Mouse (Mus musculus): Measurements from ENCODE around the gene Padi1.

The Padi1 gene

DNA sequence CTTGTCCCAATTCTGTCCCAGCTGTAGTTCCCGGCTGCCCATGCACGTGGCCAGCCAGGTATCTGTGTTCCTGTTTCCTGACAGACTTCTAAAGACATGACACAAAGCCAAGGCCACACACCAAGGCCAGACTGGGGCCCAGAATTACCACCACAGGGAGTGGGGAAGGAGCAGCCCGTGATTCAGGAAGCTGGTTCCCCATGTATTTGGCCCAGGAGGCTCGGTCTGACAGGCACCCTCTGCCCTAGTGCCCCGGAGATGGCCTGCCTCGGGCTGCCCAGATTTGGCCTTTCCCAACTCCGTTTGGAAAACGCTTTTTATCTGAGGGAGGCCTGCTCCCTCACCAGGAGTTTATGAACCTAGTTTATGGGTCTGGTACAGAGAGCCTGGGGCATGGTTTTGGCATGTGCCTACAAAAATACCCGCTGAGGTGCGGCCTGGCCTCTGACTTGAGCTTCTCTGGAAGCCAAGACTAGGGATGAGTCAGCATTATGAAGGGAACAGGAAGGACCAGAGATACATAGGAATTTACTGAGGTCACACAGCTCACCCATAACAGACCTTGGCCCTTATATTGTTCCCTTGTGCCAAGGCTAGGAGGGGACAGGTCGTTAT is 16.6 kb upstream of the Padi1 start:
- no peak for DNase-seq (ENCODE audit: inconsistent ontology term)

- no peak for DNase-seq (ENCODE audit: inconsistent ontology term)
These were observed 15.2 kb upstream of the Padi1 start for GRCm38 (mm10) chr4:140860767-140861147.

GRCm38 (mm10) chr4:140860125-140860766 is 14.7 kb upstream of the Padi1 start:
- no peak for DNase-seq (ENCODE audit: inconsistent ontology term)

DNA sequence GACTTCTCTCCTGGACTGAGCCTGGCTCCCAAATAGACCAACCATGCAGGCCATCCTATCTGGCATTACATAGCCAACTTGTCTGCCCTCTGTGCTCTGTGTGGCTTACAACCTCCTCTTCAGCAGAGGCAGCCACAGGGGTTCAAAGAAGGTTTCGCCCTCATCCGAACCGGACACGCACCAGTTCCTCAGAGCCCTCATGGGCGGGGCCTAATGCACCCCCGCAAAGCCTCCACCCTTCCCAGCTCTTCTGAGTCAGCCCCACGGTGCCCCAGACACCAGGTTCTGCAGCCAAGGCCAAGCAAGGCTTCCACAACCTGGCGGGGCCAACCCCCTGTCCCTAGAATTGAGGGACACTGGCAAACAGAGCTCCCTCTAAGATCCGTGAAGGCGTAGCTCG is 13.7 kb upstream of the Padi1 start:
- no peak for DNase-seq (ENCODE audit: inconsistent ontology term)

GRCm38 (mm10) chr4:140857813-140858212 is 12.2 kb upstream of the Padi1 start:
- DNase-seq (ENCODE audit: inconsistent ontology term): no peak

GRCm38 (mm10) chr4:140857041-140857440 is 11.5 kb upstream of the Padi1 start:
- DNase-seq (ENCODE audit: inconsistent ontology term): no peak

DNA sequence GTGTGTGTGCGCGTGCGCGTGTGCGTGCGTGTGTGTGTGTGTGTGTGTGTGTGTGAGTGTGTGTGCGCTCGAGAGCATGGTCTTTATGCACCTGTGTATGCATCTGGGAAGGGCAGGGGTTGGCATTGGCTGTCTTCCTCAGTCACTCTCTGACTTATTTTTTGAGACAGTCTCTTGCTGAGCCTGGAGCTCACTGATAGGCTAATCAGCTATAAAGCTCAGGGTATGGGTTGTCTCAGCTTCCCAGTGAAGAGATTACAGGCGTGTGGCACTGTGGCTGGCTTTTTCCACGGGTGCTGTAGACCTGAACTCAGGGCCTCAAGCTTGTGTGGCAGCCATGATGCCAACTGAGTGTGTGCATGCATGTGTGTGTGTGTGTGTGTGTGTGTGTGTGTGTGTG is 9.6 kb upstream of the Padi1 start:
- no peak for DNase-seq (ENCODE audit: inconsistent ontology term)

DNA sequence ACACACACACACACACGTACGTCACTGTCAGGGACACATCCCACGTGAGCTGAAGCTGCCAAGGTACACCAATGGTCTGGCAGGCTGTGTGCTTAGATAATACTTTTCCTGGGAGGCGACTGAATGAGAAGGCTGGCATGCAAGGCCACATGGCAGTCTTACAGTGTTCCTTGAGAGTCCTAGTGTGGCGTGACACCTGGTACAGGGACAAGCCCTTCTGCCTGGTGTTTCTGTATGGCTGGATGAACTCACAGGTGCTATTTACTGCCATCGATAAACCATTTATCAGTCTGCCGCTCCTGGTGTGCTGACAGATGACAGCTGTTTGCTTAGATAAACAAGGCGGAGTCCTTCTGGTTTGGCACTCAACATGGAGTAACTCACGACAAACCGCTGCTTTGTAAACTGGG is 8.9 kb upstream of the Padi1 start:
- no peak for DNase-seq (ENCODE audit: inconsistent ontology term)

DNA sequence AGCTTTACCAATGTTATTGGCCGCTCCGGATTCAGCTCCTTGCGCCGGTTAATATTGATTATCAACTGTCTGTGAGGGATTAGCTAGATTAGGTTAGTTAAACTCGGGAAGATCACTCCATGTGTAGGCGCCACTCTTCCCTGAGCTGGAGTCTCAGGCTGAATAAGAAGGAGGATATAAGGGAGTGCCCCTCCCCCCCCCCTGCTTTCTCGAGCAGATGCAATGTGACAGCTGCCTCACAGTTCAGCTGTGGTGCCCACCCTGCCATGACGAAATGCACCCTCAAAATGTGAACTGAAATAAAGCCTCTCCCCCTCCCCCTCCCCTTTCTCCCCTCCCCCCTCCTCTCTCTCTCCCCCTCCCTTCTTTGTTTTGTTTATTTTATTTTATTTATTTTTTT is 8.0 kb upstream of the Padi1 start:
- DNase-seq (ENCODE audit: inconsistent ontology term): no peak

DNA sequence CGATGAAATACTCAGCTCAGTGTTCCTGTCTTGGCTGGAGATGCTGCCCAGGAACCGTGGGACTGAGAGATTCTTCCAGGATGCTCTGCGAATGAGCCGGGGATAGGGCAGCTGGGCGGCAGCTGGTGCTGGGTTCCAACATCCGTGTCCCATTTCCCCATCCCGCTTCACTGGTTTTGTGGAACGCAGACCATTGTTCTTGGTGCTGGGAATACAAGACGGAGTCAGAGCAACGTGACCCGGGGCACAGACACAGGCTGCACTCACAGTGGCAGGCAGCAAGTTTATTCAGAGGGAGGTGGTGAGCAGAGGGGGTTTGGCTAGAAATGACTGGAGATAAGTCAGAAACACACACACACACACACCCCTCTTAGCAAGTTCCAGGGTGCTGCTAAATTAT is 3.7 kb upstream of the Padi1 start:
- DNase-seq (ENCODE audit: inconsistent ontology term): peak; percentile 96

- DNase-seq (ENCODE audit: inconsistent ontology term): no peak
These were observed 587 bp downstream of the Padi1 start for GRCm38 (mm10) chr4:140844991-140845390.

GRCm38 (mm10) chr4:140843670-140844280 is 1.8 kb downstream of the Padi1 start:
- no peak for DNase-seq (ENCODE audit: inconsistent ontology term)

DNA sequence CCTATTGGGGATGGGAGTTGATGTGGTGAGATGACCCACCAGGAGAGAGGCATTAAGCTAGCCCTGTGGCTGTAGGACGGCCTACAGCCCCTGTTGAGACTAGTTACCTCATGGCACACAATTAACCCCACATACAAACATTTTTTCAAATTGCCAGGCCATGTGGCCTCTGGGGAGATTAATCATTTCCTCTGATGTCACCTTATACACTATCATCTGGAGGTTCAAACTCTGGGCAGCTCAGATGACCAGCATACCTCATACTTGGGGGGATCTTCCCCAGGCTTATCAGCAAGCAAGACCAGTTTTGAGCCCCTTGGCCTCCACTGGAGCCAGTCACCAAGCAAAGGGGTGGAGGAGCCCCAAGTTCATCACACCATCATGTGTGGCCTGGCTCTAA is 2.7 kb downstream of the Padi1 start:
- no peak for DNase-seq (ENCODE audit: inconsistent ontology term)

- DNase-seq (ENCODE audit: inconsistent ontology term): no peak
These were observed 7.7 kb downstream of the Padi1 start for GRCm38 (mm10) chr4:140837879-140838278.

DNA sequence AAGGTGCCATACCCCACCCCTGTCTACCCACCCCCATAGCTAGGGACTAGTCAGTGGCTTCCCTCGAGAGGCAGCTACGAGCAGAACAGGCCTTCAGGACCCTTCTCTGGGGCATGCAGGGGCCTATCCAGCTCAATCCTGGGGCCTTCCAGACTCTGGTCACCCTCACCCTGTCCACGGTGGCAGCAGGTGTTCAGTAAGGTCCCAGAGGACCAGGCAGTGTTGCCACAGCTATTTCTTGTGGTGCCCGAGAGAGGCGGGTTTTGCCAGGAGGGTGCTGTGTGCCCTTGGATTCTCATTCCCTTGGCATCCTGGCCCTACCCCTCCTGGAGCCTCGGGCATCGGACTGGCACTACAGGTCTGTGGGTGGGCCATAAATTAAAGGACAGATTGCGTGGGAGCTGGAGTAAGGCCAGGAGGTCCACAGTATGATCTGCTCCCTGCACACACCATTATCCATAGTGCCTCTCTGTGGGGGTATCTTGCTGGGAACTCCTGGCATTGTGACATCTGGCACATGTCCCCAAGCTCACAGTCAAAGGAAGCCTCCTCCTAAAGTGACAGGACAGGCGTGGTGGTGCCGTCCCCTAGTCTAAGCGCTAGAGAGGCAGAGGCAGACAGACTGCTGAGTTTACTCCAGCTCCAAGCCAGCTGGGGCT is 9.2 kb downstream of the Padi1 start:
- DNase-seq (ENCODE audit: inconsistent ontology term): peak; percentile 44

GRCm38 (mm10) chr4:140835682-140836081 is 9.9 kb downstream of the Padi1 start:
- peak; percentile 61 for DNase-seq (ENCODE audit: inconsistent ontology term)

GRCm38 (mm10) chr4:140834327-140834934 is 11.1 kb downstream of the Padi1 start:
- DNase-seq (ENCODE audit: inconsistent ontology term): no peak

DNA sequence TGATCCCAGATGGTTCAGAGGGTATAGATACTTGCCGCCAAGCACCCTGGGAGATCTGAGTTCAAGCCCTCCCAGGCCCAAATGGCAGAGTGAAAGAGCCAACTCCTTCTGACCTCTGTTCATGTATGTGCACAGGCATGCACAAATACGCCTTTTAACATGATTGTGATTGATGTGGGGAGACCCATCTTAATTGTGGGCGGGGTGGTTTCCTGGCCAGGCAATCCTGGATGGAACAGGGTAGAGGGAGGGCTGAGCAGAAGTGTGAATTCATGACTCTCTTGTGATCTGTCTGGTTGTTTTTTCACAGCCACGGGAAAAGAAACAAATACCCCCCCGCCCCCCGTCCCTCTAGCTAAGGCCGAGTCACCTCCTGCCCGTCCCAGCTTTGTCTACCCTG is 12.8 kb downstream of the Padi1 start:
- no peak for DNase-seq (ENCODE audit: inconsistent ontology term)

GRCm38 (mm10) chr4:140831808-140832207 is 13.8 kb downstream of the Padi1 start:
- no peak for DNase-seq (ENCODE audit: inconsistent ontology term)

- DNase-seq (ENCODE audit: inconsistent ontology term): no peak
These were observed 18.3 kb downstream of the Padi1 start for GRCm38 (mm10) chr4:140827237-140827636.

DNA sequence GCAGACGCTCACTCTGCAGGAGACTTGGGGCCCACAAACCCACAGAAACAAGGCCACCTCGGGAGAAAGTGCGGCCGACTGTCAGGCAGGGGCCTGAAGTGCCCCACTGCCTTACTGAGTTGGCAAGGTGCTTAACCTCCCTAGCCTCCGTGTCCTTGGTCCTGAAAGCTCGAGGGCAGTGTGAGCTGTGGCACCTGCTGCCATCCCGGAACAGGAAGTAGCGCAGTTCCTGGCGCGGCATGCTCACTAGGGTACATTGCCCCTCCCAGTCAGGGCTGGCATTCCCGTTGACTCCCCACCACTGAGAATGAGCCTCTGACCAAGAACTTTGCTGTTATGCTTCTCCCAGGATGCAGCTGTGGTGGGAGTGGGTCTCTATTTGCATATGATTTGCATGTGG is 19.6 kb downstream of the Padi1 start:
- DNase-seq (ENCODE audit: inconsistent ontology term): no peak

DNA sequence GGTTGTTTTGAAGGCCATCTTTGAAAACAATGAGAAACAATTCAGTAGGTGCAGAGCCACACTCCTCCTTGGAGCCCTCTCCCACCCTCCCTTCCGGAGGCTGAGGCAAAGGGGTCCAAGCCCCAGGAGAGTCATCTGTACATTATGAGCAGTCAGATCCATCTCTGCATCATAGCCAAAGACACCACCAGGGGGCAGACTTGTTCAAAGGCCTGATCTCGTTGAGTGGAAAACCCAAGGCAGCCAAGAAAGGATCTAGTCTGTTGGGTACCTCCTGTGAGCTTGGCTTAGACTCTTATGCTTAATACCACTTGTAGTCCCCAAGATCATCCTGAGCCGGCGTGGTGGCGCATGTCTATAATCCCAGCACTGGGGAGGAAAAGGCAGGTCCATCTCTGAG is 23.6 kb downstream of the Padi1 start:
- peak; percentile 25 for DNase-seq (ENCODE audit: inconsistent ontology term)
